In genomic region chr6:108055041-108055440, GRCm38 (mm10) we compare ENCODE assay signal across 8 mouse cellular contexts. TPM values are rescaled to one million over a fixed set of nuclear protein-coding genes. Genes with fewer than 3 reads are reported as not detected.
DNase-seq lines count a peak whose midpoint lies in the region; ATAC-seq and TF ChIP-seq lines count a peak whose summit lies in the region.
"Not testable (repeated sequence)": the region's sequence is repeated elsewhere in the genome, so short reads cannot be mapped to it uniquely, and the experiment has no call there.

No protein-coding gene starts in this region.

- H3K36me3 ChIP-seq in forebrain, embryonic 14.5 days (ENCODE audit: control insufficient read depth, insufficient read depth, low read length); hindbrain, embryonic 14.5 days (replicated peaks; ENCODE audit: control insufficient read depth, insufficient read depth): not testable (repeated sequence)

- H3K9me3 ChIP-seq in forebrain, embryonic 14.5 days (replicated peaks; ENCODE audit: control insufficient read depth, low read length); hindbrain, embryonic 14.5 days (ENCODE audit: control insufficient read depth, low read length): not testable (repeated sequence)

- intact Hi-C loops in left cerebral cortex, adult 2 months (cut with DNase I): loop anchor here (2.0 to 5.0 kb wide), 3 partner anchors 523 to 1248 kb away; no protein-coding TSS in a partner anchor

- H3K4me3 ChIP-seq in forebrain, embryonic 14.5 days (ENCODE audit: low read depth, low read length); hindbrain, embryonic 14.5 days (replicated peaks; ENCODE audit: low read length); left cerebral cortex, adult 2 months: not testable (repeated sequence)

- peak; percentile 84 for TF ChIP-seq CTCF in left cerebral cortex, adult 2 months (IDR thresholded peaks at IDR 0.05)

- not testable (repeated sequence) for H3K4me2 ChIP-seq in forebrain, embryonic 14.5 days (ENCODE audit: low read length); hindbrain, embryonic 14.5 days (replicated peaks)

- H3K4me1 ChIP-seq in forebrain, embryonic 14.5 days (ENCODE audit: control insufficient read depth, insufficient read depth, low read length); hindbrain, embryonic 14.5 days (replicated peaks; ENCODE audit: control insufficient read depth, insufficient read depth, low read length): not testable (repeated sequence)

- H3K27me3 ChIP-seq in forebrain, embryonic 14.5 days (replicated peaks; ENCODE audit: control insufficient read depth, insufficient read depth, low read length); hindbrain, embryonic 14.5 days (ENCODE audit: control insufficient read depth, insufficient read depth, low read length): not testable (repeated sequence)

- DNase-seq in 3T3-L1 (ENCODE audit: low read depth, low spot score) (peak; percentile 72), ZHBTc4 (ENCODE audit: low read depth, low spot score) (peak; percentile 64)
- DNase-seq in cerebellum, adult 8-10 months: peak; percentile 60
- peak; percentile 73 for DNase-seq in forebrain, embryonic 14.5 days (ENCODE audit: low spot score)
- DNase-seq in hindbrain, embryonic 14.5 days (ENCODE audit: low spot score): peak; percentile 81
- DNase-seq in left cerebral cortex, adult 2 months (ENCODE audit: extremely low spot score in 1 of 2, low spot score in 2 of 2): peak; percentile 61 to 62
- DNase-seq in right cerebral cortex, postnatal 4 days: peak; percentile 62

- WGBS in forebrain, embryonic 14.5 days: 1% methylated on average over 2 of the region's 2 CpGs
- 2% methylated on average over 1 of the region's 2 CpGs for WGBS in hindbrain, embryonic 14.5 days

- not testable (repeated sequence) for H3K9ac ChIP-seq in forebrain, embryonic 14.5 days (ENCODE audit: low read length); hindbrain, embryonic 14.5 days

- not testable (repeated sequence) for H3K27ac ChIP-seq in forebrain, embryonic 14.5 days (ENCODE audit: low read depth, low read length); hindbrain, embryonic 14.5 days; left cerebral cortex, adult 2 months

- ATAC-seq in forebrain, embryonic 14.5 days; hindbrain, embryonic 14.5 days (ENCODE audit: low FRiP score): not testable (repeated sequence)
- peak; percentile 92 for ATAC-seq in megakaryocyte-erythroid progenitor cell, adult 5-6 weeks (replicated peaks; ENCODE audit: low FRiP score, low TSS enrichment, poor library complexity, severe bottlenecking)

RNA-seq across cellular contexts. Expression of gene Setmar, which starts 9.8 kb away (rescaled TPM):
- 7.7 TPM in 2 replicates for polyA plus RNA-seq in forebrain, embryonic 14.5 days (2014; fragmentation: Nextera tagmentation; extraction: Ambion mirVana)
- polyA plus RNA-seq in hindbrain, embryonic 14.5 days (2014; fragmentation: Nextera tagmentation; extraction: Ambion mirVana): 6.5 and 6.9 TPM in 2 replicates
- total RNA-seq in left cerebral cortex, adult 2 months (2021): 10 to 100 TPM in 1 of 2 experiments, 1 to 10 TPM in 1; 9.0 to 11.2 TPM
- 2.3 and 6.2 TPM in 2 replicates for total RNA-seq in megakaryocyte-erythroid progenitor cell, adult 5-6 weeks (2014; fragmentation: Nextera tagmentation)
- total RNA-seq in megakaryocyte-erythroid progenitor cell, adult 5-6 weeks (2017): 4.8 and 5.0 TPM in 2 replicates
